ENCODE assay signal across 21 mouse cellular contexts in the genomic region with DNA sequence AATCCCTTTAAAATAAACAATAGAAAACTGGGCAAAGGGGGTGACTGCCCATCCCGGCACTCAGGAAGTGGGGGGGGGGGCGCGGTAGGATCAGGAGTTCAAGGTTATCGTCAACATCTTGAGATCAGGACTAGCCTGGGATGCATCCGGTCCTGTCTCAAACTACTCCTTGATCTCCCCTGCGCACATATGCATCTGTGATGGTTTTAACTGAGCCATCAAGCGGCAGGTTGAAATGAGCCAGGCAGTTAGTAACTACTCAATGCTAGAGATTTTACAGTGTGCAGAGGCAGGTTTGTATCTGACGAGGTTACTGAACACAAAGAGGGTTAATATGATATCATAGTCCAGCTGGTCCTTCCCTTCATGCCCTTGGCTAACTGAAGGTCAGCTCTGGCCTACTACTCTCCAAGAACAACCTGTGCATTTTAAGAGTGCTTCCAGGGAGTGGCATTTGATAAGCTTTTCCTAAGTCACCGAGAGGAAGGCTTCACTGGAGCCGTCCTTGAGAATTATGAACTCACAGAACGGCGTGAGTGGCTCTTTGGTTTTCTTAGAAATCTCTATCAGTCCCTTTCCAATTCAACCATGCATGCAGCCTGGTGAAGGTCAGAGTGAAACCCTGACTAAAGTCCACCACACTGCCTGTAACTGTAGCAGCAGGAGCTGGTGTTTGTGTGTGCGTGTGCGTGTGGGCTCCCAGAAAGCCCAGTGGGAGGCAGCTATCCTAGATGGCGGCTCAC.
A peak's percentile ranks its signal among the peaks of the same experiment; 100 is the strongest.
DNase-seq lines count a peak whose midpoint lies in the region; ATAC-seq and TF ChIP-seq lines count a peak whose summit lies in the region.
"Had no signal": no experiment of that assay in that cellular context is flagged by ENCODE, and none has a peak within 500 bp of the region (broad histone marks: within the 10 kb centered on the region; RNA-seq: fewer than 3 reads in every experiment).

No protein-coding gene starts in this region.

- no peak overlapping the region for H3K4me2 ChIP-seq in kidney, embryonic 15.5 days
- H3K4me2 ChIP-seq in lung, postnatal 0 days (replicated peaks; ENCODE audit: low read depth, low read length), result no peak overlapping the region
- H3K4me2 ChIP-seq: embryonic facial prominence, embryonic 13.5 days; forebrain, embryonic 13.5 days; heart, embryonic 13.5 days; hindbrain, embryonic 15.5 days had no signal

- 77% methylated on average over 15 of the region's 15 CpGs for WGBS in kidney, embryonic 15.5 days
- WGBS in lung, postnatal 0 days, result 63% methylated on average over 15 of the region's 15 CpGs
- WGBS in embryonic facial prominence, embryonic 10.5 days, result 85% methylated on average over 15 of the region's 15 CpGs

- no peaks in the 10 kb centered on the region for H3K36me3 ChIP-seq in kidney, embryonic 15.5 days
- H3K36me3 ChIP-seq in lung, postnatal 0 days (ENCODE audit: insufficient read depth, low read length), result no peaks in the 10 kb centered on the region
- H3K36me3 ChIP-seq in embryonic facial prominence, embryonic 10.5 days (replicated peaks), result no peaks in the 10 kb centered on the region
- H3K36me3 ChIP-seq: embryonic facial prominence, embryonic 13.5 days; heart, embryonic 13.5 days; hindbrain, embryonic 15.5 days had no signal

- H3K27me3 ChIP-seq in kidney, embryonic 15.5 days, result no peaks in the 10 kb centered on the region
- no peaks in the 10 kb centered on the region for H3K27me3 ChIP-seq in lung, postnatal 0 days (replicated peaks; ENCODE audit: insufficient read depth, low read length)
- H3K27me3 ChIP-seq in embryonic facial prominence, embryonic 10.5 days (replicated peaks; ENCODE audit: low read depth, poor library complexity, severe bottlenecking), result no peaks in the 10 kb centered on the region
- H3K27me3 ChIP-seq: embryonic facial prominence, embryonic 13.5 days; forebrain, embryonic 13.5 days; heart, embryonic 13.5 days; hindbrain, embryonic 15.5 days had no signal

- H3K4me1 ChIP-seq in kidney, embryonic 15.5 days, result peaks cover 8% of the 10 kb centered on the region; the same call in 1 of the 2 replicates
- H3K4me1 ChIP-seq in lung, postnatal 0 days (ENCODE audit: insufficient read depth, low read depth, low read length), result no peaks in the 10 kb centered on the region; the same call in 1 of the 2 replicates
- H3K4me1 ChIP-seq in embryonic facial prominence, embryonic 10.5 days, result peaks cover 37% of the 10 kb centered on the region

- DNase-seq in adrenal gland, adult (ENCODE audit: inconsistent age in 2 of 2, low spot score in 1 of 2), result peak; percentile 67 to 84
- DNase-seq in adrenal gland, postnatal 4 days (ENCODE audit: low spot score in 2 of 2), result no peak
- peak; percentile 11 for DNase-seq in kidney, adult 18-20 months
- no peak for DNase-seq in lung, postnatal 0 days (ENCODE audit: low spot score)
- no peak for DNase-seq in lung, postnatal 14 days
- DNase-seq in ZHBTc4 (ENCODE audit: low read depth, low spot score), result peak; percentile 85
- no peak for DNase-seq in embryonic facial prominence, embryonic 10.5 days (ENCODE audit: low spot score)
- DNase-seq: B cell, adult 2 months; cerebellum, adult 11 months; cerebellum, adult 8-10 months; cerebellum, postnatal 25 days; gastrocnemius, adult 2 months; gastrocnemius, postnatal 25 days; heart, adult 11 months; heart, postnatal 36 days had no signal

- no peak overlapping the region for H3K9ac ChIP-seq in kidney, embryonic 15.5 days
- H3K9ac ChIP-seq in lung, postnatal 0 days (replicated peaks; ENCODE audit: low read depth), result no peak overlapping the region
- H3K9ac ChIP-seq: embryonic facial prominence, embryonic 13.5 days; forebrain, embryonic 13.5 days; heart, embryonic 13.5 days; hindbrain, embryonic 15.5 days had no signal

- no peak for TF ChIP-seq EP300 in lung, postnatal 0 days (IDR thresholded peaks at IDR 0.05)

- no peak overlapping the region for H3K27ac ChIP-seq in kidney, embryonic 15.5 days
- no peak overlapping the region for H3K27ac ChIP-seq in lung, postnatal 0 days (ENCODE audit: low read length)
- no peak overlapping the region for H3K27ac ChIP-seq in embryonic facial prominence, embryonic 10.5 days (replicated peaks)
- H3K27ac ChIP-seq: embryonic facial prominence, embryonic 13.5 days; forebrain, embryonic 13.5 days; gastrocnemius, adult 2 months; heart, embryonic 13.5 days; hindbrain, embryonic 15.5 days had no signal

- no peak for TF ChIP-seq CTCF in lung, postnatal 0 days (IDR thresholded peaks at IDR 0.05)

- no peak for ATAC-seq in kidney, embryonic 15.5 days (replicated peaks; ENCODE audit: low FRiP score)
- ATAC-seq in lung, postnatal 0 days, result peak; percentile 39; the same call in 1 of the 2 replicates
- ATAC-seq: CD4-positive, CD25-positive, alpha-beta regulatory T cell, adult 4 months; forebrain, embryonic 13.5 days had no signal

- H3K4me3 ChIP-seq in kidney, embryonic 15.5 days (replicated peaks), result no peak overlapping the region
- H3K4me3 ChIP-seq in lung, postnatal 0 days (ENCODE audit: low read depth, low read length), result no peak overlapping the region
- H3K4me3 ChIP-seq in embryonic facial prominence, embryonic 10.5 days, result no peak overlapping the region
- H3K4me3 ChIP-seq: embryonic facial prominence, embryonic 13.5 days; forebrain, embryonic 13.5 days; gastrocnemius, adult 2 months; heart, embryonic 13.5 days; hindbrain, embryonic 15.5 days had no signal

- H3K9me3 ChIP-seq in kidney, embryonic 15.5 days (replicated peaks), result no peaks in the 10 kb centered on the region
- H3K9me3 ChIP-seq in lung, postnatal 0 days (ENCODE audit: low read length), result no peaks in the 10 kb centered on the region
- no peaks in the 10 kb centered on the region for H3K9me3 ChIP-seq in embryonic facial prominence, embryonic 10.5 days
- H3K9me3 ChIP-seq: embryonic facial prominence, embryonic 13.5 days; forebrain, embryonic 13.5 days; heart, embryonic 13.5 days; hindbrain, embryonic 15.5 days had no signal

Comparison
In these comparisons a context has a peak if more than half of its experiments do, and no peak if none do; other contexts are left out.
1. DNase-seq: peak in adrenal gland, adult (2 of 2), kidney, adult 18-20 months (single experiment) and ZHBTc4 (single experiment); none in adrenal gland, postnatal 4 days (0 of 2), lung, postnatal 0 days (single experiment), lung, postnatal 14 days (single experiment) and embryonic facial prominence, embryonic 10.5 days (single experiment).